37 mouse cellular contexts compared by ENCODE assay signal in the genomic region with DNA sequence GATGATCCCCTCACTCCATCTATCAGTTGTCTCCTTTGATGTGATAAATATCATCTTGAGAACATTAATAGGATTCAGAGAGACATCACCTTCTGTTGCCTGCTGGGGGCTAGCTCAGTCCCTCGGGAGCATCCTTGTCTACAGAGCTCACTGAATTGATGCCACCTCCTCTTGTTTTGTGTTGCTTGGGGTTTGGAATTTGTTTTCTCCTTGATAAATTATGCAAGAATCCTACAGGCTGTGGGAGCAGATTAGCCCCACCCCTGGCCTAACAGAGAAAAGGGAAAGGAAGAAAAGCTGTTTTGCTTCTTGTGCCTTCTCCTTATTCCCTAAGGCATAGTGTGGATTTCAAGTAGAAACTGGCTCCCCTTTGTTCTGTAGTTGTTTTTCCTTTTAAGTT. TPM values are rescaled to one million over a fixed set of nuclear protein-coding genes. Genes with fewer than 3 reads are reported as not detected.
DNase-seq lines count a peak whose midpoint lies in the region; ATAC-seq and TF ChIP-seq lines count a peak whose summit lies in the region.
"Had no signal": no experiment of that assay in that cellular context is flagged by ENCODE, and none has a peak within 500 bp of the region (broad histone marks: within the 10 kb centered on the region; RNA-seq: fewer than 3 reads in every experiment).

No protein-coding gene starts in this region.

- peaks cover 3% of the 10 kb centered on the region for H3K4me1 ChIP-seq in hindbrain, embryonic 12.5 days
- H3K4me1 ChIP-seq in hindbrain, embryonic 14.5 days (replicated peaks; ENCODE audit: control insufficient read depth, insufficient read depth, low read length), result peaks cover 9% of the 10 kb centered on the region
- H3K4me1 ChIP-seq in ES-E14 (ENCODE audit: control insufficient read depth in 2 of 2, insufficient read depth in 2 of 2, low read length in 2 of 2, poor library complexity in 1 of 2), result no peaks in the 10 kb centered on the region
- H3K4me1 ChIP-seq: kidney, embryonic 15.5 days; limb, embryonic 13.5 days; lung, embryonic 15.5 days; stomach, embryonic 15.5 days had no signal

- no peaks in the 10 kb centered on the region for H3K9me3 ChIP-seq in hindbrain, embryonic 12.5 days (replicated peaks)
- H3K9me3 ChIP-seq in hindbrain, embryonic 14.5 days (ENCODE audit: control insufficient read depth, low read length), result no peaks in the 10 kb centered on the region
- H3K9me3 ChIP-seq in ES-E14 (ENCODE audit: control insufficient read depth, insufficient read depth, low read depth, low read length), result no peaks in the 10 kb centered on the region
- H3K9me3 ChIP-seq: embryonic facial prominence, embryonic 13.5 days; forebrain, embryonic 10.5 days; kidney, embryonic 15.5 days; limb, embryonic 13.5 days; lung, embryonic 15.5 days; stomach, embryonic 15.5 days had no signal

- H3K4me3 ChIP-seq in hindbrain, embryonic 12.5 days, result no peak overlapping the region
- no peak overlapping the region for H3K4me3 ChIP-seq in hindbrain, embryonic 14.5 days (replicated peaks; ENCODE audit: low read length)
- no peak overlapping the region for H3K4me3 ChIP-seq in ES-E14 (ENCODE audit: insufficient read depth in 1 of 2, low read depth in 1 of 2, low read length in 2 of 2, poor library complexity in 1 of 2, severe bottlenecking in 1 of 2)
- H3K4me3 ChIP-seq: embryonic facial prominence, embryonic 13.5 days; forebrain, embryonic 10.5 days; kidney, embryonic 15.5 days; limb, embryonic 13.5 days; lung, embryonic 15.5 days; stomach, embryonic 15.5 days had no signal

- no peak overlapping the region for H3K9ac ChIP-seq in hindbrain, embryonic 12.5 days
- no peak overlapping the region for H3K9ac ChIP-seq in hindbrain, embryonic 14.5 days
- no peak overlapping the region for H3K9ac ChIP-seq in ES-E14 (ENCODE audit: insufficient read depth, low read depth, low read length, poor library complexity, severe bottlenecking)
- H3K9ac ChIP-seq: embryonic facial prominence, embryonic 13.5 days; kidney, embryonic 15.5 days; limb, embryonic 13.5 days; lung, embryonic 15.5 days; stomach, embryonic 15.5 days had no signal

- no peak for DNase-seq in hindbrain, embryonic 14.5 days (ENCODE audit: low spot score)
- DNase-seq in ES-CJ7 (ENCODE audit: low read depth, low spot score) (peak; percentile 41), ES-E14 (ENCODE audit: low read depth, low spot score) (peak; percentile 21)
- DNase-seq in mesoderm, embryonic 11.5 days (ENCODE audit: low read depth, low spot score), result peak; percentile 15
- no peak for DNase-seq in urinary bladder, postnatal 10 days (ENCODE audit: low spot score)
- DNase-seq in layer of hippocampus, postnatal 10 days (ENCODE audit: low spot score in 2 of 2), result no peak
- DNase-seq in heart, postnatal 10 days, result no peak
- DNase-seq: adrenal gland, adult 8-10 months; cerebellum, adult 9-10 months; cerebellum, postnatal 36 days; gastrocnemius, postnatal 36 days; kidney, adult 11 months; right cerebral cortex, postnatal 25 days had no signal

- in situ Hi-C loops in ES-E14 (cut with MboI; ENCODE audit: low sequenced_read_pairs in 2 of 2, unreplicated experiment in 2 of 2), result no loop called here

- intact Hi-C loops in heart, postnatal 10 days (cut with DNase I), result loop anchor here (5.0 kb wide), 4 partner anchors 175 to 825 kb away; partner anchors contain the start of genes Chml, Fh1 and Opn3

- peak; percentile 49 for ATAC-seq in hindbrain, embryonic 12.5 days (ENCODE audit: low FRiP score)
- ATAC-seq in hindbrain, embryonic 14.5 days (ENCODE audit: low FRiP score), result no peak

- H3K4me2 ChIP-seq in hindbrain, embryonic 12.5 days (replicated peaks), result no peak overlapping the region
- no peak overlapping the region for H3K4me2 ChIP-seq in hindbrain, embryonic 14.5 days (replicated peaks)
- H3K4me2 ChIP-seq: embryonic facial prominence, embryonic 13.5 days; heart, embryonic 11.5 days; kidney, embryonic 15.5 days; limb, embryonic 13.5 days; liver, embryonic 11.5 days; lung, embryonic 15.5 days; stomach, embryonic 15.5 days had no signal

- no peaks in the 10 kb centered on the region for H3K36me3 ChIP-seq in hindbrain, embryonic 12.5 days
- no peaks in the 10 kb centered on the region for H3K36me3 ChIP-seq in hindbrain, embryonic 14.5 days (replicated peaks; ENCODE audit: control insufficient read depth, insufficient read depth)
- no peaks in the 10 kb centered on the region for H3K36me3 ChIP-seq in ES-E14 (ENCODE audit: control insufficient read depth, insufficient read depth, low read length, poor library complexity, severe bottlenecking)
- H3K36me3 ChIP-seq: embryonic facial prominence, embryonic 13.5 days; forebrain, embryonic 10.5 days; kidney, embryonic 15.5 days; limb, embryonic 13.5 days; lung, embryonic 15.5 days; stomach, embryonic 15.5 days had no signal

- no peak overlapping the region for H3K27ac ChIP-seq in hindbrain, embryonic 12.5 days
- no peak overlapping the region for H3K27ac ChIP-seq in hindbrain, embryonic 14.5 days
- H3K27ac ChIP-seq in ES-E14 (ENCODE audit: insufficient read depth, low read depth, low read length, poor library complexity, severe bottlenecking), result no peak overlapping the region
- H3K27ac ChIP-seq: embryonic facial prominence, embryonic 13.5 days; forebrain, embryonic 10.5 days; kidney, embryonic 15.5 days; limb, embryonic 13.5 days; lung, embryonic 15.5 days; stomach, embryonic 15.5 days had no signal

- 28% methylated on average over 1 of the region's 1 CpGs for WGBS in hindbrain, embryonic 12.5 days
- WGBS in hindbrain, embryonic 14.5 days, result 26% methylated on average over 1 of the region's 1 CpGs

- H3K27me3 ChIP-seq in hindbrain, embryonic 12.5 days, result no peaks in the 10 kb centered on the region
- no peaks in the 10 kb centered on the region for H3K27me3 ChIP-seq in hindbrain, embryonic 14.5 days (ENCODE audit: control insufficient read depth, insufficient read depth, low read length)
- H3K27me3 ChIP-seq: CH12.LX; embryonic facial prominence, embryonic 13.5 days; kidney, embryonic 15.5 days; limb, embryonic 13.5 days; lung, embryonic 15.5 days; stomach, embryonic 15.5 days had no signal

TF ChIP-seq in ES-E14, 5 proteins besides CTCF, POLR2A, EP300 and RAD21:
- no peak for TF ChIP-seq ZNF384 (IDR thresholded peaks at IDR 0.05; ENCODE audit: low read depth, low read length)
- no peak for TF ChIP-seq MAFK (IDR thresholded peaks at IDR 0.05; ENCODE audit: insufficient read depth, low read depth, low read length)
- TF ChIP-seq ZC3H11A (IDR thresholded peaks at IDR 0.05; ENCODE audit: borderline replicate concordance, low read depth, low read length), result no peak
- TF ChIP-seq HCFC1 (IDR thresholded peaks at IDR 0.05; ENCODE audit: borderline replicate concordance, insufficient read depth, low read length), result no peak
- no peak for TF ChIP-seq CHD2 (IDR thresholded peaks at IDR 0.05; ENCODE audit: low read depth, low read length)
TF ChIP-seq in ES-E14: peak in this region for 0.

RNA-seq across cellular contexts. Expression of gene Exo1, which starts 13.3 kb away (rescaled TPM):
- 52.8 and 54.5 TPM in 2 replicates for polyA plus RNA-seq in hindbrain, embryonic 12.5 days (2016; fragmentation: Nextera tagmentation; extraction: Ambion mirVana)
- polyA plus RNA-seq in hindbrain, embryonic 14.5 days (2014; fragmentation: Nextera tagmentation; extraction: Ambion mirVana), result 5.8 and 11.8 TPM in 2 replicates
- 64.6 and 77.1 TPM in 2 replicates for total RNA-seq in ES-E14 (2012; rRNA removed)
- 1 to 10 TPM; 2.8 TPM for total RNA-seq in layer of hippocampus, postnatal 10 days (2021)
- 1 to 10 TPM; 2.2 to 3.6 TPM for total RNA-seq in heart, postnatal 10 days (2021)
- total RNA-seq: gastrocnemius, adult 18-20 months had no signal

RNA-seq across cellular contexts. Expression of gene Gm38100, which starts 53.1 kb away (rescaled TPM):
- not detected in 2 replicates for polyA plus RNA-seq in hindbrain, embryonic 12.5 days (2016; fragmentation: Nextera tagmentation; extraction: Ambion mirVana)
- polyA plus RNA-seq in hindbrain, embryonic 14.5 days (2014; fragmentation: Nextera tagmentation; extraction: Ambion mirVana), result not detected in 2 replicates
- total RNA-seq in ES-E14 (2012; rRNA removed), result not detected in 2 replicates
- total RNA-seq in layer of hippocampus, postnatal 10 days (2021), result not detected
- total RNA-seq in heart, postnatal 10 days (2021), result not detected
- total RNA-seq: adrenal gland, adult 8-10 months; adrenal gland, postnatal 4 days; CH12.LX; gastrocnemius, adult 18-20 months; gastrocnemius, postnatal 36 days; heart, adult 18-20 months; heart, postnatal 4 days; layer of hippocampus, adult 18-20 months; layer of hippocampus, postnatal 25 days; left cerebral cortex, adult 8-10 months; left cerebral cortex, postnatal 36 days; megakaryocyte progenitor cell, adult 5-6 weeks; monocyte, adult 5-6 weeks; neutrophil, adult 5-6 weeks had no signal
- polyA plus RNA-seq: C2C12; frontal cortex, adult 2 months; heart, embryonic 11.5 days; liver, embryonic 16.5 days; lung, embryonic 15.5 days had no signal

Comparison
In these comparisons a context has a peak if more than half of its experiments do, and no peak if none do; other contexts are left out.
1. DNase-seq: peak in ES-CJ7 (single experiment), ES-E14 (single experiment) and mesoderm, embryonic 11.5 days (single experiment); none in hindbrain, embryonic 14.5 days (single experiment), urinary bladder, postnatal 10 days (single experiment), layer of hippocampus, postnatal 10 days (0 of 2) and heart, postnatal 10 days (0 of 2).
2. RNA of gene Exo1, which starts 13.3 kb away (total RNA-seq): 64.6 to 77.1 TPM in ES-E14; 2.2 to 3.6 TPM in heart, postnatal 10 days and 2.8 TPM in layer of hippocampus, postnatal 10 days; every median in the first group is over 10 times any median in the second.